Mouse (Mus musculus) bone marrow macrophage, adult 2 months (primary cell): ENCODE measurements at regions not wholly inside any gene's neighbourhood (a gene's known extent, or its start where the extent isn't known, plus 50 kb on each side); places are given as distances from the start of the nearest gene placed in this dataset.

Experiments
- CTCF ChIP-seq: IDR thresholded peaks from 2 replicates; pipeline ENCODE4 v1.5.1; 2012; ENCODE audit warnings: low read depth, mild to moderate bottlenecking, low read length, moderate library complexity
- POLR2A ChIP-seq: IDR thresholded peaks from 2 replicates; pipeline ENCODE4 v1.6.1; 2012; ENCODE audit warnings: mild to moderate bottlenecking, low read depth, low read length, borderline replicate concordance

DNA sequence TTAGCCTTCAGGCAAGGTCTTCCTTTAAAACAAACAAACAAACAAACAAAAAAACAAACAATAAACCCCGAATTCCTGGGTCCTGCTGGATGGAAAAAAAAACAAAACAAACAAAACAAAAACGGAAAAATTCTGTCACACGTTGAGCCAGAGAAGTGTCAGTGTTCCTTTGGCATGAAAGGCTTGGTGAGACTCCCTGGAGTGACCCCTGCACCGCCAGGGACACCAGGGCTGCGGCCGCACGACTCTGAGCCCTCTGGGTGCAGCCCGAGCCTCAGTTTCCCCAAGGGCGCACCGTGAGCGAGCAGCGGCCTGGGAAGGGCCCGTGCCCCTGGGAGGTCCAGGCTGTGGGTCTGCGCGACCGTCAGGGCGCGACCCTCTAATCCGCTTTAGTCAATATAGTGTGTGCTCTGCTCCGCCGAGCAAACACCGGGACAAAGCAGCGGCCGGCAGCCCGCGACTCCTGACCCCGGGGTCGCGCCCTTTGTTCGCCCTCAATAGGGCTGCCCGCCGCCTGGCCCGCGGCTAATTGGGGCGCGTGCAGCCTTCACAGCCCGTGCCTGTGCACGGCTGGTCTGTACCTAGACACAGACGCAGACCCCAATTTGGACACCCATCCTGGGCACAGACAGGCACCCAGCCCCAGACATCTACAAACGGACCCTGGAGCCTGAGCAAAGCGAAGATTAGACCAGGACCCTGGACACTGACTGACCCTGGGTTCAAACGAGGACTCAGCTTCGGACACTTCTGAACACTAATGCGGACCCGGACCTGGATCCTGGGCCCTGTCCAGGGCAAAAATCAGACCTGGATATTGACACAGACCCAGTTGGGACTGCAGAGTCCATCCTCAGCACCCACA lies 74.0 kb upstream of the Ppara start:
- TF ChIP-seq POLR2A (no peak), CTCF (no peak)
